Mouse (Mus musculus) retina, adult 2 months (tissue): ENCODE measurements around the gene Amhr2.
A peak's percentile ranks its signal among the peaks of the same experiment; 100 is the strongest.

Source experiments
- DNase-seq: peaks from one replicate; pipeline ENCODE4 v3.0.0-alpha.2; 2012; ENCODE audit warnings: low read depth, low spot score

Amhr2 gene

GRCm38 (mm10) chr15:102470605-102471294 is 25.6 kb downstream of the Amhr2 start:
- DNase-seq, result peak; percentile 86

DNA sequence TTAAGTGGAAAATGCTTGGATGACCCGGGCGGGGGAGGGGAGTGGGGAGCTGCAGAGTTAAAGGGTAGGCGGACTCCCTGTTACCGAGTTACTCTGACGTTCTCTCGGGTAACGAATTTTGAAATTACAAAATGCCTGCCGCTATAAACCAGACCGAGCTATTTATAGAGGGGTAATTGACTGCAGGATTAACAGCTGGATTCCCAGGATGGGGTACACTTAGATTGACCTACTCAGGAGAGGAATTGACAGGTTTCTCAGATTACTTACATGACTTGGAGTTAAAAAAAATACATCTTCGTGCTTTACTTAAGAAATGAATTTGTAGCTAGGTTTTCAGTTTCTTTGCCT is 26.1 kb downstream of the Amhr2 start:
- peak; percentile 61 for DNase-seq

DNA sequence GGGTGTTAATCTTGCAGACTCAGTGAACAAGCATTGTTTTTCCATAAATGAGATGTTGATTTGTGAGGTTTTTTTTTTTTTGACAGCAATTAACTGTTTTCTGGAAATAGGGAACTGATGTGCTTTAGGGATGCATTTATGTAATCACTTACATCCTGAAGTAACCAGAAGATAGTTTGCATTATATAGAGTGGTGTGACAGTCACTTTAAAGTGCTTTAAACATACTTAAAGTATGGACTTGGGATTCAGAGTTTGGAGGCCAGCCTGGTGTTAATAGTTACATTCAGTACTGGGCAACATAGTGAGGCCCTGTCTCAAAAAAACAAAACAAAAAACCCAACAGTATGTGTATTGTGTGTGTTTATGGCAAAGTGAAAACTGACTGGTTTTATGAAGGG is 26.6 kb downstream of the Amhr2 start:
- no peak for DNase-seq

DNA sequence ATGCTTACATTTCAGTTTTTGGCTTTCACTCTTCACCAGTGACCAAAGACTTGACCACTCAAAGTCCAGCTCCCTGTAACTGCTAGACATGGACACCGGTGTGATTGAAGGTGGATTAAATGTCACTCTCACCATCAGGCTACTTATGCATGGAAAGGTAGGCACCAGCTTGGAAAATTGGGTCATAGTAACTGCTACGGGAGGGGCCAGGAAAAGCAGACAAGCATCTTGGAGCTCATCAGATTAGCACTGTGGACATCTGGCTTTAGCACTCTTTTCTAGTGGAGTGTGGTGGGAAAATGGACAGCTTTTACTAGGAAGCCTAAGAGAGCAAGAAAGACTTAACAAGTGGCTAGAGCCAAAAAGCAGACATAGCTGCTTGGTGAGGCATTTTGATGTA is 28.1 kb downstream of the Amhr2 start:
- peak; percentile 72 for DNase-seq

- DNase-seq, result no peak
These were observed 29.4 kb downstream of the Amhr2 start for GRCm38 (mm10) chr15:102474520-102474919.

DNA sequence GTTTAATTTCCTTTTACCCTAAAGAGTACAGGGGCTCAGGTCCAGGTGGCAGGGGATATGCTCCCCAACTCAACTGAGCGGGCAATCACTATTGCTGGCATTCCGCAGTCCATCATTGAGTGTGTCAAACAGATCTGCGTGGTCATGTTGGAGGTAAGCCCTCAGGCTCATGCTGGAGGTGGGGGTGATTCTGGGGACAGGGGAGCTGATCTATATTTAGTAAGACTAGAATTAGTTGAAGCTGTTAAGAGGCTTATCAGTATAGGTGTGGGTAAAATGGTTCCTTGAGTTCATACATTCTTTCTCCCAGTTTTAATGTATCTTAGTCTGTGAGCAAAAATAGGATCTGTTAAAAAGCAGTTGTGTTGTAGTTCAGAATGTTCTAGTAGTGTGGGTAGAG is 38.0 kb downstream of the Amhr2 start:
- DNase-seq, result peak; percentile 71

GRCm38 (mm10) chr15:102485853-102486252 is 40.7 kb downstream of the Amhr2 start:
- DNase-seq, result no peak

- DNase-seq, result no peak
These were observed 42.5 kb downstream of the Amhr2 start for GRCm38 (mm10) chr15:102487664-102488063.

DNA sequence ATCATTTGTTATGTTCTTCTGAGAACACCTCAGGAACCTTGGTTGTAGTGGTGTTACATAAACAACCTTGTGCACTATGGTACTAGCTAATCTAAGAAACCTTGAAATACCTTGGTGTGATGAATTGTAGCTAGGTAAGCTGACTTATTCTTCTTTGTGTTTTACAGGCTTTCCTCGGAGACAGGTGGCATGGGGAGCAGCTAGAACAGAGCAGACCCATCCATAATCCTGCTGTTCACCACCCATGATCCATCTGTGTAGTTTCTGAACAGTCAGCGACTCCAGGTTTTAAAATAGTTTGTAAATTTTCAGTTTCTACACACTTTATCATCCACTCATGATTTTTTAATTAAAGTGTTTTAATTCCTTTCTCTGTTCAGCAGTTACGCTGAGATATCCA is 53.2 kb downstream of the Amhr2 start:
- no peak for DNase-seq

GRCm38 (mm10) chr15:102499370-102499769 is 54.2 kb downstream of the Amhr2 start:
- DNase-seq, result no peak

DNA sequence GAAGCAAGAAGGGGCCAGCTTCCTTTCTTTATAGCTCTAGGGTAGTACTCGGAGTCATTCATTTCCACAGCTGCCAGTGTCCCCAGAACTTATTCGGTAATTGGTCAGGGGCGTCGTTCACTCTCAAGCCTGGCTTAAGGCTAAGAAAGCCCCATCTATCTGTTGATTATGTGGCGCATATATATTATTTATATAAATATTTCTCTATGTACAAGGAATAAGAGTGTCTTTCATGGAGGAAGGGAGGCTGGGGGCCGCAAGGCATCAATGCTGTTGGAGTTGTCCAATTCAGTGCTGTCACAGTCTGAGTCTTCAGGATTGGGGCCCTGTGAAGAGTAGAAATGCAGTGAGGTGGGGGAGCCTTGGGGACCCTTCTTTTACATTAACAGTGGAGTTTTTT is 54.7 kb downstream of the Amhr2 start:
- no peak for DNase-seq

DNA sequence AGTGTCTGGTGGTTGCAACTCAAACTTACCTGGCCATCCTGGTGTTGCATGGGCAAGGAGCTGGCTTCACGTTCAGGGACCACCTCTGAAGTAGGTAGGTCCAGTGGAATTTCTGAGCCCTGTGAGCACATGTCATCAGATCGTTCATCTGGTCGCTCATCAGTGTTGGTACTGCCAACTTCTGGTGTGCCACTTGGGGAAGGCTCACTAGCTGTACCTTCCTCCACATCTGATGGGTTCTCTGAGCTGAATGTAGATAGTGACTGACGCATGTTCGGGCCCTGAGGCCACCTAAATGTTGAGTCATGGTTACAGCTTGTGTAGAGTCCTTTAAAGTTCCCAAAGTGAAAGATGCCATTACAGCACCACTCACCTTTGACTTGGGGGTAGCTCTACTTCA is 55.3 kb downstream of the Amhr2 start:
- no peak for DNase-seq

DNA sequence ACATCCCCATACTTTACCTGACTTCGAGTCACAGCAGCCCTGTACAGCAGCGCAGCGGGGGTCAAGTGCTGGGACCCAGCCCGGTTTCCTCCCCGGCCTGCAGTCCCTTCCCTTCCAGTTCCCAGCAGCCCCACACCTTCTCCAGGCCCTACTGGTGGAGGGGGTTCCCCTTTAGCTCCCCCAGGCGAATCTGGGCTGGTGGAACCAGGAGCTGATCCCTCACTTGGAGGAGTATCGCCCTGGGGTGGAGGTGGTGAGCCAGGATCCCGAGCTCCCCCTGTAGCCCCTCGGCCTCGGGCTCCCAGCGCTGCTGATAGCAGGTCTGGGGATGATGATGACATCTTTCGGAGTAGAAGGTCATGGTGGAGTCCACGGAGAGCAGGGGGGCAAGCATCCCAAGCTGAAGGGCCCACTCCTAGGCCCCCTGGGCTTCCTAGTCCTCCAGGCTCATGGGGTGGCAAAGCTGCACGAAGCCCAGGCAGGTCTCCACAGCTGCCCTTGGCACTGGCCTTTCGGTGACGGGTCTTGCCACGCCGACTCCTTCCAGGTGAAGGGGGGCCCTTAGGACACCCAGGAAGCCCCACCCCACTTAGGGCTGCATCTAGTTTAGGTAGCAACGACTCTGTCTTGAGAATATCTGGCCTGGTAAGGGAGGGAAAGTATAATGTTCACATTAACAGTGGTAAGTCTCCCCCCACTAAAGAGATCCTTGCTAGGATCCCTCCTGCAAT is 56.1 kb downstream of the Amhr2 start:
- DNase-seq, result no peak

DNA sequence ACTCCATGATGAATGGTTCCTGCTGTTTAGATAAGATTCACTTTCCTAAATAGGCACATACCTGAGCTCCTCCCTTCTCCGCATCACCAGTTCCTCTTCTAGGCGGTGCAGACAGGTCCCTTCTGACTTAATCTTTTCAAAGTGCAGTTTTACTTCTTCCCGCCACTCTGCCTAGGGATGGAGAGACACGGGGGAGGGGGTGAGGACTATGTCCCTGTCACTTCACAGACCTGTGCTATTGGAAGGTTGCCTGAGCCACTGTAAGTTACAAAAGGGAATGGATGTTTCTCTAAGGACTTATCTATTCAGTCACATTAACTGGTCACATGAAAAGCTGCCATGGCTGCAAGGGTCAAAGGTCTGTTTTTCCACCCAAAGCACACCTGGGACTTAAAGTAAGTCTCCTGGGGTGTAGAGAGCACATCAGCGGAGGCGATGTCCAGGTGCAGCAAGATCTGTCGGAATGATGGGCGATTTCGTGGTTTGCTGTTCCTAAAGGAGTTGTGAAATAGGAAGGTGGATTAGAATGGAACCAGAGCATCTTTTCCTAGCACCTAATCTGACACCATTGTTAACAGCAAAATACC is 57.2 kb downstream of the Amhr2 start:
- no peak for DNase-seq

DNA sequence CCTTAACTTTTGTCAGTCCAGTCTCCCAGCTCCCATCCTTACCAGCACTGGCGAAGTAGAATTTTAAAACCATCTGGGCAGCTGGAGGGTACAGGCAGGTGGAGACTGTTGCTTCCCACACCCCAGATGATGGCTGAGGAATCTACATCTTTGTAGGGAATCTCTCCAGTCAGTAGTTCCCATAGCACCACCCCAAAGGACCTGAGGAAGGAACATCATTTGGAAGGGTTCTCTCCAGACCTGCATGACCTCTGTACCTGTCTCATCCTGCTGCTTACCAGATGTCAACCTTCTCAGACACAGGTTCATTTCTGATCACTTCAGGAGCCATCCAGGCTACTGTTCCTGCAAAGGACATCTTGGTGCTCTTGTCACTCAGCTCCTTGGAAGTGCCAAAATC is 58.3 kb downstream of the Amhr2 start, which contains the start of gene Gm10337:
TSS of gene Gm10337 (plus strand) at position 276 of the 400 bp plus-strand sequence.
- DNase-seq, result no peak
